Mouse (Mus musculus) olfactory bulb, adult 2 months (tissue): ENCODE results near the gene Slc9a3r2.

Source experiments
- CTCF ChIP-seq: fragments of 200-500 bp; IDR thresholded peaks from 2 replicates; pipeline ENCODE4 v1.5.1; 2012; ENCODE audit warnings: low read depth, mild to moderate bottlenecking, low read length, moderate library complexity; ENCODE audit not compliant: insufficient read depth
- POLR2A ChIP-seq: fragments of 200-500 bp; IDR thresholded peaks from 2 replicates; pipeline ENCODE4 v1.6.1; 2012; ENCODE audit warnings: mild to moderate bottlenecking, low read depth, low read length, moderate library complexity; ENCODE audit not compliant: insufficient read depth

GRCm38 (mm10) chr17:24610711-24611110 is 39.4 kb downstream of the Slc9a3r2 start:
- TF ChIP-seq CTCF, result no peak
- TF ChIP-seq POLR2A, result no peak
